Mouse (Mus musculus): Measurements from ENCODE around the gene Pxn.
A peak's percentile ranks its signal among the peaks of the same experiment; 100 is the strongest.

The Pxn gene

DNA sequence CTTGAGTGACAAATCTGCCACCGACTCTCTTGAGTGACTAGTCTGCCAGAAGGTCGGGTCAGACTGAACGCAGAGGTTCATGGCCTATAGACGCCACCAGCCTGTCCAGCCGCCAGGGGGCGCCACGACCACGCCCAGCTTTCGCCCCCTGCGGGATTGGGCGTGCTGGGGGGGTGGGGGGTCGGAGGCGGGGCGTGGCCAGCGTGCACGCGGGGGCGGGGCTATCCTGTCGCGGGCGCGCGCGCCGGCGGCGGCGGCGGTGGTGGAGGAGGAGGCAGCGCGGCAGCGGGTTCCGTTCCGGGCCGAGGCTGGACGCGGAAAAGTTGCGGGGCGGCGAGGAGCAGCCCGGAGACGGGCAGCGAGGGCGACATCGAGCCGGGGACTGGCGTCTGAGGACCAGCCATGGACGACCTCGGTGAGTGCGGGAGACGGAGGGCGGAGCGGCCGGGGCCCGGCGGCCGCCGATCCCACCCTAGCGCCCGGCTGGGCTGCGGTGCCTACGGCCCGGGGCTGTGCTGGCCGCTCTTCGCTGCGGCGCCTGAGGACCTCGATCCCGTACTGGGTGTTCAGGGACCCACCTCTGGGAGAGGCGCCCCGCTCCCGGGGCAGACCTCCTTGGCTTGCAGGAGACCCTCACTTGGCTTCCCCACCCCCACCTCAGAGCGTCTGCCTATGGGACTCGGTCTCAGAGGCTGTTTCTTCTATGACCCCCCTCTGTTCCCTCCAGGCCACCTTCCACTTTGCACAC is at the start of gene Pxn:
Gene Pxn, plus strand, starts transcription at position 223 of the 748 bp plus-strand sequence.
- peak; percentile 96 for DNase-seq (ENCODE audit: extremely low spot score)

DNA sequence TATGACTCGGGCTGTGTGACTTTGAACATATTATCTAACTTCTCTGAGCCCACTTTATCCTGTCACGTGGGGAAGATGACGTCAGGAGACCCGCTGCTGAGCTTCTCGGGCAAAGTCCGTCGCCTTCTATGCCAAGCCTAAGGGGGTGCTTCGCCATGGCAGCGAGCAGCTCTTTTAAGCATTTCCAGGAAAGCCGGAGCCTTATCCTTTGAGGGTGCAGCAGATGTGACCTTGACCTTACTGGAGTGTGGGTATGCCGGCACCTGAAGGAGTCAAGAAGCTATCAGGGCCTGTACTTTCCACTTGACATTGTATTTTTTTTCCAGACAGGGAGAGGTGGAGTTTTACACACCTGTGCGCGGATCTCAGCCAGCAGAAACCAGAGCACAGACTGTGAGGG is 47.6 kb upstream of the Pxn start:
- DNase-seq (ENCODE audit: extremely low spot score), result no peak

DNA sequence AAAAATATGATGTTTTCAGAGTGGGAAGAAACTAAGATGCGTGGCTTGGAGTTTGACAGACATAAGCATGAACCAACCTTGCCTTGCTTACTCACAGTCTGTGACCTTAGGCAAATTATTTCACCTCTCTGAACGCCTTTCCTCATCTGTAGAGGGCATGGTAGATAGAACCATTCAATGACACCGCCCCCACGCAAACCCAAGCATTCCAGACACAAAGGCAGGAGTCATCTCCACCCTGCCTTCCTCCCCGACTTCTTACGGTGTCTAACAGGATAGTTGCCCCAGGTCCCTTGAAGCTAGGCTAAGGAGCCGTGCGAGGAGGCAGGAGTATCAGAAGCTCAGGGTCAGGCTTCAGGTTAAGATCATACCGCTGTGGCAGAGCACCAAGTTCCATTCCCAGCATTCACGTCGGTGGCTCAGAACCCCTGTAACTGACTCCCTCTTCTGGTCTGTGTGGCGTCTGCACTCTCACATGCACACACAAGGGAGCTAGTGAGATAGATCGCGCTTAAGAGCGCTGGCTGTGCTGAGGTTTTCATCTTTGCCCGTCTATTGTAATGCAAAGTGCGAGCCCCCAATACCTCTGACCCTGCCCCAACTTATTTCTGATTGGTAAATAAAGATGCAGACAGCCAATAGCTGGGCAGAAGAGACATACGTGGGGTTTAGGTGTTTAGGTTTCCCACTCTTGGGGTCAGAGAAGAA is 41.9 kb upstream of the Pxn start:
- DNase-seq (ENCODE audit: extremely low spot score), result no peak

DNA sequence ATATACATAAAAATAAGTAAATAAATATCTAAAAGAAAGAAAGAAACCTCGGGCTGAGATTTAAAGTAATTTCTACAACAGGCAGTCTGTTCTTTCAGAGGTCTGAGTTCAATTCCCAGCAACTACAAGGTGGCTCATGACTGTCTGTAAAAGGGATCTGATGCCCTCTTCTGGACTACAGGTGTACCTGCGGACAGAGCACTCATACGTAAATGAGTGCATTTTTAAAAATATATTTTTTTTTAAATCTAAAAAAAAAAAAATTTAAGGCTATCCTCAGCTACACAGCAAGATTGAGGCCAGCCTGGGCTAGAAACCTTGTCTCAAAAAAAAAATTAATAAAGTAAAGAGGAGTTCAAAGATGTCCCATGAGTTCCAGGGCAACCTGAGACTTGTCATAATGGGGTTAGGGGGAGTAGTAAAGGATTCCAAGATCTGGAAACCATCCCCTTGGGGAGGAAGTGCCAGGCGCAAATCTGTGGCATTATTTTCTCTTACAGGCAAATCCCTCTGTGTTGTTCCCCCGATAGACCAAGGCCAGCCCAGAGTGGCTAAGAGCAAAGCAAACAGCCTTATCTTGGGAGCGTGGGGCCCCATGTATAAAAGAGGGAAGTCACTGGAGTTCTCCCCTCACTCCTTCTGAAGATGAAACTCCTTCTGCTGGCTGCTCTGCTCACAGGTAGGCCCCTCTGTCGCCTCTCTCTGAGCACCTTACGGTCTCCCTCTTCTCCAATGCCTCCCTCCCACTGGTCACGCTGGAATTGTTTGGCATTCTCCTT is 40.6 kb upstream of the Pxn start, which contains the start of gene Pla2g1b:
Gene Pla2g1b, plus strand, starts transcription at position 621 of the 779 bp plus-strand sequence.
- DNase-seq (ENCODE audit: extremely low spot score), result no peak

DNA sequence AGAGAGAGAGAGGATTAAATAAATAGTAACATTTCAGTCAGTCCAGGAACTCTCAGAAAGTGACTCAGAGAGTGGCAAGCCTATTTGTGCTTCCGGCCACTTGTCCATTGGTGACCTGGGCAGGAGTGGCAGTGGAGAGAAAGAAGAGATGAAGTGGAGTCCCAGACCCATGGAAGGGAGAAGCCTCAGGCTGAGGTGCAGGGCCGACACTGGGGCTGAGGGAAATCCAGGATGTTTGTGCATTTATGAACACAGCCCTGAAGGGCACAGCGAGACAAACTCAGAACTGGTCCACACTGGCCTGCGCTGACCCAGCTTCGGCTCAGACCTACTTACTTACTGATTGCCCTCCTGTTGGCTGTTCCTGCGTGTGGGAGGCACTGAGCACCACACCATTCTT is 36.7 kb upstream of the Pxn start:
- no peak for DNase-seq (ENCODE audit: extremely low spot score)

DNA sequence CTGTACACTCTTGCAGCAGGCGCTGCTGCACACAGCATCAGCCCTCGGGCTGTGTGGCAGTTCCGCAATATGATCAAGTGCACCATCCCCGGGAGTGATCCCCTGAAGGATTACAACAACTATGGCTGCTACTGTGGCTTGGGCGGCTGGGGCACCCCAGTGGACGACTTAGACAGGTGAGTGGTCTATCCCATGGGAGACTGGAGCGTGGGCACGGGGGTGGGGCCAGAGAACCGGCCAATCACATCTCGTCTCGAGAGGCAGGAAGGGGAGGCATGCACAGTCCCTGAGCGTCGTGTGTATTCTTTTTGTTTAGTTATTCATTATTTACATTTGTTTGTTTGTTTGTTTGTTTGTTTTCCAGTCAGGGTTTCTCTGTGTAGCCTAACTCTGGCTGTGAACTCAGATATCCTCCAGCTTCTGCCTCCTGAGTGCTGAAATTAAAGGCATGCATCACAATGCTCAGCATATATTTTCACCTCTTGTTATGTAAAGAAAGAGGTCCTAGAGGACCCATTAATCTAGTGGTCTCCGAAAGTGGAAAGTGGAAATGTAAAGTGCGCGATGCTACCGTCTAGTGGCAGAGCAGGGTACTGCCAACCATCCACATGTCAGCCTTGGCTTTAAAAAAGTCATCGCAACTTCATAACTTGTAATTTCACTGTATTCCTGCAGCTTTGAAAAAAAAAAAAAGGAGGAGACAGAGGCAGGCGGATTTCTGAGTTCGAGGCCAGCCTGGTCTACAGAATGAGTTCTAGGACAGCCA is 35.5 kb upstream of the Pxn start:
- peak; percentile 66 for DNase-seq (ENCODE audit: extremely low spot score)

DNA sequence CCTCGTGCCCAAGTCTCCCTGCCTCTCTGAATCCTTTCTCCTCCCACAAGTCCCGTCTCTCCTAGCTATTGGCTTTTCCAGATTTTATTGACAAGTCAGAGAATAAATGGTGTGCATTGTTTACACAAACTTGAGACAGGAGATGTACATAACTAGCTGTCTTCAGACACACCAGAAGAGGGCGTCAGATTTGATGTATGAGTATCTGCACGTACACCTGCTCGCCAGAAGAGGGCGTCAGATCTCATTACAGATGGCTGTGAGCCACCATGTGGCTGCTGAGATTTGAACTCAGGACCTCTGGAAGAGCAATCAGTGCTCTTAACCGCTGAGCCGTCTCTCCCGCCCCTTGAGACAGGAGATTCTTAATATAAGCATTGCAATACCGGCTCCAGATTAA is 33.3 kb upstream of the Pxn start:
- no peak for DNase-seq (ENCODE audit: extremely low spot score)

DNA sequence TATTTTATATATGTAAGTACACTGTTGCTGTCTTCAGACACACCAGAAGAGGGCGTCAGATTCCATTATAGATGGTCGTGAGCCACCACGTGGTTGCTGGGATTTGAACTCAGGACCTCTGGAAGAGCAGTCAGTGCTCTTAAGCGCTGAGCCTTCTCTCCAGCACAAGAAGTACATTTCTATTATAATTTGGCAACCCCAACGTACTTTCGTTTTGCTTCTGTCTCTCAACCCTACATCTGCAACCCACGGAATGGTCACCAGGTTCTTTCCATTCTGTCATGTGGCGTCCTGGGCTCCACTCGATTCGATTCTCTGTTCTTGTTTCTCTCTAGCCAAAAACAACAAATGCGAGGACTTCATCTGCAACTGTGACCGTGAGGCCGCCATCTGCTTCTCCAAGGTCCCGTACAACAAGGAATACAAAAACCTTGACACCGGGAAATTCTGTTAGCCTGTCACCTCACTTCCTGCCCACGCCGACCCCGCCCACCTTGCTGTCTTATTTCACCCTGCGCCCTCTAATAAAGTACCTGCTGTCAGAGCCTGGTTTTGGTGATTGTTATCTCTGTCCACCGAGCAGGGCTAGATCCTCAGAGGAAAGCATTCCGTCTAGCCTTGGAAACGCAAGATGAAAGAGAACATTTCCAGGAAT is 32.2 kb upstream of the Pxn start:
- DNase-seq (ENCODE audit: extremely low spot score), result no peak

DNA sequence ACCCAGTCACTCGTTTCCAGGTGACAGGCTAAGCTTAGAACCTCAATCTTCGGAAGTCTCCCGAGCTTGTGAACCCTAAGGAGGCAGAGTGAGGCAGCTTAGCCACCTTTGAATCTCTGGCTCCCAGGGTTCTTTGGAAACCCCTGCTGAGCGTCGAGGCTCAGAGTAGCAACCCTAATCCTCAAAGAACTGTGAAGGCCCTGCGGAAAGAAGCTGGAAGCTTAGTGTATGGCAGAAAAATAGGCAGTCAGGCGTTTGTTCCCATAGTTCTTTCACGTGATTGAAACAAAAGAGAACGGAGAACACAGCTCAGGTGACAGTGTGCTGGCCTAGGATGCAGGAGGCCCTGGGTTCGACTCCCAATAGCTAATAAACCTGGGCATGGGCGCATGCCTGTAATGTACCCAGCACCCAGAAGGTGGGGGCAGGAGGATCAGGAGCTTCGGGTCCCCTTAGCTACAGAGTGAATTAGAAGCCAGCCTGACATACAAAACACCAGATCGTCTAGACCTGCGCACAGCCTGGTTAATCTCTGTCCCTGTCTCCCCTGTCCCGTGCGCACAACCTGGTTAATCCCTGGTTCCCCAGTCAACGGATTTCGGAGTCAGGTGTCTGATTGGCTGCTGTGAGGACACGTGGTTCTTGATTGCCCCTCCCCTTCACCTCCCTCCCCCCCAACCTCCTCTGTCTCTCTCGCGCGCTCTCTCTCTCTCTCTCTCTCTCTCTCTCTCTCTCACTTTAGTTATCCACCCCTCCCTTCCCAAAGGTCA is 31.0 kb upstream of the Pxn start:
- peak; percentile 70 for DNase-seq (ENCODE audit: extremely low spot score)

DNA sequence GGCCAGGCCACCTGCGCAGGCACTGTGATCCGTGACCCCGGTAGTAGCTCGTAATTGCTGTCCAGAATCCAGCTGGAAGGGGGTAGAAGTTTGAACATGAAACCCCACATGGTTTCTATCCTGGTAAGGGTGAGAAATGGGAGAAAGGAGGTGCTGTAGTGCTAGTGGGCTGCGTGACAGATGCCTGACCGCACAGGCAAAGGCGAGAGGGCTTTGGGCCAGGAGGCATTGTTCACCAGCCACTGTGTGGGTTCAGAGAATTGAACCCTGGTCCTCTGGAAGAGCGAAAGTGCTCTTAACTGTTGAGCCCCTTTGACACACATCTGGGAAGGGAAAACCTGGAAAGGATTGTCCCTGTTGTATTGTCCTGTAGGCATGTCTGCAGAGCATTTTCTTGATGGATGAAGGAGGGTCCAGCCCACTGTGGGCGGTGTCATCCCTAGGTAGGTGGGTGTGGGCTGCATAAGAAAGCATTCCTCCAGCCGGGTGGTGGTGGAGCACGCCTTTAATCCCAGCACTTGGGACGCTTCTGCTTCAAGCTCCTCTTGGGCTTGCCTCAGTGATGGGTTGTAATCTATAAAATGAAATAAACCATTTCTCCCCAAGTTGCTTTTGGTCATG is 30.3 kb upstream of the Pxn start:
- no peak for DNase-seq (ENCODE audit: extremely low spot score)

DNA sequence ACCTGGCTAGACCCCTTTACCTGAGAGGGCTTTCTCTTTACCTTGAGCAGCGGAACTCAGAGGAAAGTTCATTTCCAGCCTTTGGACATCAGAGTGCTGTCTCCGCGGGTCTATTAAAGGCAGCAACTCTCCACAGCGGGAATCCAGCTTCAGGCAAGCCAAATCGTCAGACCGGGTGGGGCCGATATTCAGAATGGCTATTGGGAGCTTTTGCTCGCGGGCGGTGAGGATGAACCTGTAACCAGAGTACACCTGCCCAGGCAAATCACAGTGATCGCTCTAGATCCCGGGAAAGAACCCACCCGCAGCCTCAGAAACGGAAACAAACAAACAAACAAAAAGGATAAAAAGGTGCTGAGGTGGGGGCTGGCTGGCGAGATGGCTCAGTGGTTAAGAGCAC is 26.9 kb upstream of the Pxn start:
- DNase-seq (ENCODE audit: extremely low spot score), result no peak

DNA sequence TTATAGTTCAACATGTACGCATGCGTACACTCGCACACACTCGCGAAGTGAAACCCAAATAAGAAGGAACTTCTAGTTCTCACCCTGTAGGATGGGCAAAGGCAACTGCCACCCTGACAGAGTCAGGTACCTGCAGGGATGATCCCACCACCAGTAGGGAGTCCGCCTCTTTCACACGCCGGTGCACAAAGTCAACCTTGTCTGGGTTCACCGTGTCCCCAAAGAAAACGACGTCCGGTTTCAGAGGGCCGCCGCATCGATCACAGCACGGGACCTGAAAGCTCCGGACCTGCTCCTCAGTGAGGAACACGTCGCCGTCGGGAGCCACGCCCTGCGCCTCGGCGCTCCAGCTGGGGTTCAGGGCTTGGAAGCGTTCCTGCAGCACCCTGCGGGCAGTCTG is 26.4 kb upstream of the Pxn start:
- DNase-seq (ENCODE audit: extremely low spot score), result no peak

DNA sequence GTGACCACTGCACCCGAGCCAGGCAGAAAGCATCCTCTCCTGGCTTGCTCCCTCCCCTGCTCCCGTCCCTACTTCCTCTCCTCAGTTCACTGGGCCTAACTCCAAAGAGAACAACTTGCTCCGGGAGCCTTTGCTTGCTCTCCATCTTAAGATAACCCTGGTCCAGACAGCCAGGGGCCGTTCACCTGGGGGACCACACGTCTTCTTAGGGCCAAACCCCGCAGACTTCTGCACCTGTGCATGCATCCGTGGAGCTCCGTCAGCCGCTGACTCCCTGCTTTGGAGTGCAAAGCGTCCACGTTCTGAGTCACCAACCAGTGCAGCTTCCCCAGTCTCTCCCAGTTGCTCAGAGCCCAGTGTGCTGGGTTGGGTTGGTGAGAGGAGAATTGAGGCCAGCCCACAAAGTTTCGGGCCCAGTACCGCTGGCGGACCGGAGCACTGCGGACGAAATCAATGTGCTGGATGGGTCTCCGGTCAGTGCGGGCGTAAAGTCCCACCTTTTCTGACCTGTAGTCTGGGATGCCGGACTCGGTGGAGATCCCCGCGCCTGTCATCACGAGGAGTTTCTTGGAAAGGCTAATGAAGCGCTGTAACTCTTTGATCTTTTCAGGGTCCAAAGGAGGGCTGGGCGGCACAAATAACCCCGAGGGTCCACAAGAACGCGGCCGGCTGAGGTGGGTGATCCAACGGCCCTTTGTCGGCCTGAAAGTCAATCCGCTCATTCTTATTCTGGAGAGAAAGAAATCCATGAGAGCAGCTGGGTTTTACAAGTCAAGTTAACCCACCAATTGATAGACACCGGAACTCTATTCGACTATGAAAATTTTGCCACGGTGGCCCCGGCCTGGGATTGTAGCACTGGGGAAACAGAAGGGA is 23.8 kb upstream of the Pxn start:
- DNase-seq (ENCODE audit: extremely low spot score), result peak; percentile 29

DNA sequence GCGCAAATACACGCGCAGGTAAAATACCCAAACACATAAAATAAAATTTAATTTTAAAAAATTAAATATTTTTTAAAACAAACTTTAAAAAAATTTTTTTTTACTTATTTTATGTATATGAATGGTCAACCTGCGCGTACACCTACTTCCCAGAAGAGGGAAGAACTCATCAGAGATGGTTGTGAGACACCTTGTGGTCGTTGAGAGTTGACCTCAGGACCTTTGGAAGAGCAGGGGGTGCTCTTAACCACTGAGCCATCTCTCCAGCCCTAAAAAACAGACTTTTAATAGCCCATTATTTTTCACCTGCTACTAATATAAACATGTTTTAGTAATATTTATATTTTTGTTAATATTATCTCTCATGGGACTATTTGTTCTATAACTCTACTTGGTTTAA is 23.1 kb upstream of the Pxn start:
- DNase-seq (ENCODE audit: extremely low spot score), result no peak

DNA sequence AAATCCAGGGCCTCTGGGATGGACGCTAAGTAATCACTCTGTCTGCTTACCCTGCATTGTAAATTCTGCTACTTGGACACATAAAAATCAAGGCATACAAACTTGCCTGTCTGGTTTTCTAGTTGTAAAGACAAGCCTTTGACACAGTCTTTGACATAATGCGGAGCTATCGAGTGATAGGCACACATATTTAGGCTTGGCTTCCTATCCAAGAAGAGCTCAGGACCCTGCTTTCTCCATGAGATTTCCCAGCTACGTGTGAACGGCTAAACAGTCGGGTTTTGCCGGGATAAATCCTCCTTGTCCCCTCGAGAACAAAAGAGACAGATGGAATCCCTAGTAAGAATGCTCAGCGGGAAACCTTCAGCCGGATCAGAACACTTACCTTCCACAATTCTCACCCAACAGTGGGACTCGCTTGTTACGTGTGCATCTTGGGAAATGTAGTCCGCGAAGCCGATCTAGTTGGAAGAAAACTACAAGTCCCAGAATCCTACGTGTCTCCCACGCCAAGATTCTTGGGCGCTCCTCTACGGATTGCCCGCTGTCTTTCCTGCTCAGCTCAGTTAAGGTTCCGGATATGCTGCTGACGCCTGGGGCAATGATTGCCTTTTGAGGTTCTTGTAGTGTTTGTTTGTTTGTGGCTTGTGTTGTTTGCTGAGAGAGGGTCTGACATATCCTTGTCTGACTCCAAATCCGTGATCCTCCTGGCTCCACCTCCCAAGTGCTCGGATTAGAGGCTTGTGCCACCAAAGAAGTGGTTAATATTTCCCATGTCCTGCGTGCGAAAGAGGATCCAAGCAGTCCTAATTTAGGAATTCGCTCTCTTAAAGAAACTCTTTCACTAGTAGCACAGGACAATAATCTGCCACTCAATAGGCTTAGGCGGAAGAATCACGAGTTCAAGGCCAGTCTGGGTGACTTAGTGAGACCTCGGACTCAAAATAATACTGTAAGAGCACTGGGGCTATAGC is 22.2 kb upstream of the Pxn start, which contains the start of gene Sirt4:
Gene Sirt4, minus strand, starts transcription at position 779 of the 974 bp plus-strand sequence.
- peak; percentile 87 for DNase-seq (ENCODE audit: extremely low spot score)

DNA sequence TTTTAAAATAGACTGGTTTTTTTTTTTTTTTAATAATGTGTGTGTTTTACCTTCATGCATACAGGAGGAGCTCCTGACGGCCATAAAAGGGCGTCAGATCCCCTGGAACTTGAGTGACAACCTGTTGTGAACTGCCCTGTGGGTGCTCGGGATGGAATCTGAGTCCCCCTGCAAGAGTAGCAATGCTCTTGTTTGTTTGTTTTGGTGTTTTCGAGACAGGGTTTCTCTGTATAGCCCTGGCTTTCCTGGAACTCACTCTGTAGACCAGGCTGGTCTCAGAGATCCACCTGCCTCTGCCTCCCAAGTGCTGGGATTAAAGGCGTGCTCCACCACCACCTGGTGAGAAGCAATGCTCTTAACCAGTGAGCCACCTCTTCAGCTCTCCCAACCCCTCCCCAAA is 21.5 kb upstream of the Pxn start:
- DNase-seq (ENCODE audit: extremely low spot score), result no peak

DNA sequence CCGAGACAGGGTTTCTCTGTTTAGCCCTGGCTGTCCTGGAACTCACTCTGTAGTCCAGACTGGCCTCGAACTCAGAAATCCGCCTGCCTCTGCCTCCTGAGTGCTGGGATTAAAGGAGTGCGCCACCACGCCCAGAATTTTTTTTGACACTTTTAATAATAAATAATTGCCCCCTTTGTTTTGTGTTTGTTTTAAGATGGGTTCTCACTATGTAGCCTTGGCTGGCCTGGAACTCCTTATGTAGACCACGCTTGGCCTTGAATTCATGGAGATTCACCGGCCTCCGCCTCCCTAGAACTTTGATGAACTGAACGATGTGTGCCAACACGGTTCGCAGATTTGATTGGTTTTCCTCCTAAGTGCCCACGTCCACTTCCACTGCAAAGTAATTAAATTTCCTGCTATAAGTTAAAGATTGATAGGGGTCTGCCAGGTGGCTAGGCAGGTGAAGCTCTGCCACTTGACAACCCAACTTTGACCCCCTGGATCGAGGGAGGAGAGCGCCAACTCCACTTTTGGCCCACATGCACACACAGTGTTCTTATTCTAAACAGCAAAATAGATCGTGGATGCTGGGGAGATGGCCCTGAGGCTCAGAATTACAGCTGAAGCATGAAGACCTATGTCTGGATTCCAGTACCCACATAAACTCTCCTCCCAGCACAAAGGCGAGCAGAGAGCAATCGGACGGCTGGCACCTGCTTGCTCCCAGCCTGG is 20.8 kb upstream of the Pxn start:
- no peak for DNase-seq (ENCODE audit: extremely low spot score)
